Mouse (Mus musculus) thymus, adult 2 months (tissue): ENCODE results near the gene Nacad. TPM values are rescaled to one million over a fixed set of nuclear protein-coding genes. Genes with fewer than 3 reads are reported as not detected.

Experiments used
- DNase-seq: peaks from one replicate; pipeline ENCODE4 v3.0.0; 2021
- H3K27ac ChIP-seq: fragments of 200-500 bp; 2 replicates; pipeline ENCODE4 v1.5.1; 2012; ENCODE audit warnings: low read length, control low read depth; ENCODE audit not compliant: control insufficient read depth, insufficient read depth
- H3K27me3 ChIP-seq: fragments of 200-500 bp; 2 replicates; pipeline ENCODE4 v1.6.1; 2012; ENCODE audit warnings: mild to moderate bottlenecking, low read length, moderate library complexity, mixed read lengths; ENCODE audit not compliant: control insufficient read depth, insufficient read depth
- H3K36me3 ChIP-seq: fragments of 200-500 bp; 2 replicates; pipeline ENCODE4 v1.6.1; 2012; ENCODE audit warnings: mild to moderate bottlenecking, low read length, moderate library complexity; ENCODE audit not compliant: control insufficient read depth, insufficient read depth
- H3K4me1 ChIP-seq: fragments of 200-500 bp; replicated peaks from 2 replicates; pipeline ENCODE4 v1.6.1; 2012; ENCODE audit warnings: low read length; ENCODE audit not compliant: control insufficient read depth, insufficient read depth
- H3K4me3 ChIP-seq: fragments of 200-500 bp; 2 replicates; pipeline ENCODE4 v1.5.1; 2012; ENCODE audit warnings: mild to moderate bottlenecking, low read length, control low read depth, moderate library complexity; ENCODE audit not compliant: control insufficient read depth, insufficient read depth
- CTCF ChIP-seq: fragments of 200-500 bp; IDR thresholded peaks from 2 replicates; pipeline ENCODE4 v1.5.1; 2012; ENCODE audit warnings: mild to moderate bottlenecking, control low read depth, low read length, moderate library complexity, borderline replicate concordance; ENCODE audit not compliant: control insufficient read depth, poor library complexity, insufficient read depth; ENCODE audit errors: extremely low read depth
- POLR2A ChIP-seq: fragments of 200-500 bp; IDR thresholded peaks from 2 replicates; pipeline ENCODE4 v1.6.1; 2012; ENCODE audit warnings: mild to moderate bottlenecking, low read length, control low read depth, moderate library complexity; ENCODE audit not compliant: control insufficient read depth, poor library complexity, insufficient read depth; ENCODE audit errors: extremely low read depth
- WGBS: fragments of 180-500 bp; shearing (Covaris S2); methylation state at CpG from one replicate; pipeline ENCODE4 v1.1.7; 2018; 5-methylcytosine and 5-hydroxymethylcytosine counted together
- polyA plus RNA-seq: library from polyadenylated mRNA; depleted of rRNA; stranded (reverse); fragments of >200 nt; gene quantifications from 2 replicates; pipeline ENCODE4 v1.2.3, GENCODE M21; 2012

Gene Nacad
- polyA plus RNA-seq, 1 experiment = 0.36 TPM

- DNase-seq = no peak
- H3K27ac ChIP-seq = no peak overlapping the region
- WGBS = 79% methylated on average over 11 of the region's 11 CpGs
- peaks cover 59% of the 10 kb centered on the region for H3K36me3 ChIP-seq
- no peaks in the 10 kb centered on the region for H3K27me3 ChIP-seq
- H3K4me3 ChIP-seq = no peak overlapping the region
- peaks cover 31% of the 10 kb centered on the region for H3K4me1 ChIP-seq
- no peak for TF ChIP-seq POLR2A
- no peak for TF ChIP-seq CTCF
Observed at GRCm38 (mm10) chr11:6568584-6569409, 37.1 kb downstream of the Nacad start.

DNA sequence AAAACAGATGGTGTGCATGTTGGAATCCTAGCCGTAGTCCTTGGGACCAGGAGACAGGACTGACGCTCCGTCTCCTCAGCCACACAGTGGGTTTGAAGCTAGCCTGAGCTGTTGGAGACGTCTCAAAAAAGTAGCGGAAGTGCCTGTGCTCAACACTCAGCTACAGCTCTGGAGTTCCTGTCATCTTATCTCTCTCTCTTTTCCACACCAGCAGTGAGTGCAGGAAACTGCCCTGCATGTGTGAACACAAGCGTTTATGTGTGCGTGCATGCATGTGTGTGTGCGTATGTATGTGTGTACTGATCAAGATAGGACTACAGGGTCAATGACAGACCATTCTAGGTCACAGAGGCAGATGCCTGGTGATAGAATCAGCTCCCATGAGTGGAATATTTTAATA, 37.9 kb downstream of the Nacad start:
- H3K27me3 ChIP-seq = no peaks in the 10 kb centered on the region
- TF ChIP-seq CTCF (no peak), POLR2A (no peak)
- DNase-seq = no peak
- peaks cover 57% of the 10 kb centered on the region for H3K36me3 ChIP-seq
- H3K27ac ChIP-seq = peak overlapping the region; percentile 27; the same call in 1 of the 2 replicates
- WGBS = 71% methylated on average over 8 of the region's 8 CpGs
- H3K4me3 ChIP-seq = no peak overlapping the region
- peaks cover 38% of the 10 kb centered on the region for H3K4me1 ChIP-seq

- Histone ChIP-seq H3K36me3 (peaks cover 43% of the 10 kb centered on the region), H3K4me1 (peaks cover 38% of the 10 kb centered on the region), H3K4me3 (no peak overlapping the region), H3K27ac (no peak overlapping the region), H3K27me3 (no peaks in the 10 kb centered on the region)
- no peak for TF ChIP-seq CTCF
- TF ChIP-seq POLR2A = no peak
- DNase-seq = no peak
- 20% methylated on average over 4 of the region's 4 CpGs for WGBS
Observed at GRCm38 (mm10) chr11:6566496-6566895, 39.4 kb downstream of the Nacad start.

GRCm38 (mm10) chr11:6563201-6563600, 42.7 kb downstream of the Nacad start:
- H3K4me3 ChIP-seq = peak overlapping the region; percentile 24
- no peaks in the 10 kb centered on the region for H3K27me3 ChIP-seq
- peaks cover 20% of the 10 kb centered on the region for H3K36me3 ChIP-seq
- TF ChIP-seq CTCF = no peak
- no peak for TF ChIP-seq POLR2A
- DNase-seq = no peak
- WGBS = 5% methylated on average over 4 of the region's 4 CpGs
- peaks cover 42% of the 10 kb centered on the region for H3K4me1 ChIP-seq
- H3K27ac ChIP-seq = peak overlapping the region; percentile 14; the same call in 1 of the 2 replicates

DNA sequence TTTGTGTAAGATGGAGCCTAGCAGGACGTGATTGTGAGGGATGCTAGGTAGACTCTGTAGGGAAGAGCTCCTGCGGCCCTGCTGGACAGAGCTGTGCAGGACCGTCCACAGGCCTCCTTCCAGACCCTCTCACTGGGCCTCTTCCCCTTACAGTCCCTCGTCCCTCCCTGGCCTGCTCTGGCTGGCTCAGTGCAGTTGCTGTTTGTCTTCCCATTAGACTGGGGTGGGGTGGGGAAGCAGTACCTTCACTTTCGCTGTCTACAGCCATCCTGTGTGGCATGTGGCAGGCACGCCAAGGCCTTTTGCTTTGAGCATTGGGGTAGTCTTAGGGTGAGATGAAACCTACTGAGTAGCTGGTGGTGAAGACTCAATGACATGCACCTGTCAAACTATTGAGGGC, 43.5 kb downstream of the Nacad start:
- H3K4me1 ChIP-seq = peaks cover 43% of the 10 kb centered on the region
- TF ChIP-seq POLR2A = no peak
- no peak for TF ChIP-seq CTCF
- H3K27ac ChIP-seq = peak overlapping the region; percentile 99
- peaks cover 20% of the 10 kb centered on the region for H3K36me3 ChIP-seq
- WGBS = 4% methylated on average over 6 of the region's 6 CpGs
- no peaks in the 10 kb centered on the region for H3K27me3 ChIP-seq
- DNase-seq = peak; percentile 55
- H3K4me3 ChIP-seq = peak overlapping the region; percentile 89

GRCm38 (mm10) chr11:6561474-6561873, 44.4 kb downstream of the Nacad start:
- Histone ChIP-seq H3K4me1 (peaks cover 40% of the 10 kb centered on the region), H3K27me3 (no peaks in the 10 kb centered on the region), H3K27ac (peak overlapping the region; percentile 99), H3K36me3 (peaks cover 12% of the 10 kb centered on the region), H3K4me3 (peak overlapping the region; percentile 89)
- TF ChIP-seq POLR2A = no peak; the same call in 1 of the 2 replicates
- TF ChIP-seq CTCF = no peak
- DNase-seq = peak; percentile 40
- WGBS = 7% methylated on average over 4 of the region's 4 CpGs
